Mouse (Mus musculus) megakaryocyte, embryonic 14.5 days (primary cell): ENCODE results near the gene Higd1b.

Experiments used
- FLI1 ChIP-seq: IDR thresholded peaks from 2 replicates; pipeline ENCODE4 v1.6.1; 2012; ENCODE audit warnings: low read length, inconsistent platforms, mixed read lengths
- GATA1 ChIP-seq: IDR thresholded peaks from 3 replicates; pipeline ENCODE4 v1.6.1; 2012; ENCODE audit warnings: mixed read lengths, low read length, inconsistent platforms, borderline replicate concordance

DNA sequence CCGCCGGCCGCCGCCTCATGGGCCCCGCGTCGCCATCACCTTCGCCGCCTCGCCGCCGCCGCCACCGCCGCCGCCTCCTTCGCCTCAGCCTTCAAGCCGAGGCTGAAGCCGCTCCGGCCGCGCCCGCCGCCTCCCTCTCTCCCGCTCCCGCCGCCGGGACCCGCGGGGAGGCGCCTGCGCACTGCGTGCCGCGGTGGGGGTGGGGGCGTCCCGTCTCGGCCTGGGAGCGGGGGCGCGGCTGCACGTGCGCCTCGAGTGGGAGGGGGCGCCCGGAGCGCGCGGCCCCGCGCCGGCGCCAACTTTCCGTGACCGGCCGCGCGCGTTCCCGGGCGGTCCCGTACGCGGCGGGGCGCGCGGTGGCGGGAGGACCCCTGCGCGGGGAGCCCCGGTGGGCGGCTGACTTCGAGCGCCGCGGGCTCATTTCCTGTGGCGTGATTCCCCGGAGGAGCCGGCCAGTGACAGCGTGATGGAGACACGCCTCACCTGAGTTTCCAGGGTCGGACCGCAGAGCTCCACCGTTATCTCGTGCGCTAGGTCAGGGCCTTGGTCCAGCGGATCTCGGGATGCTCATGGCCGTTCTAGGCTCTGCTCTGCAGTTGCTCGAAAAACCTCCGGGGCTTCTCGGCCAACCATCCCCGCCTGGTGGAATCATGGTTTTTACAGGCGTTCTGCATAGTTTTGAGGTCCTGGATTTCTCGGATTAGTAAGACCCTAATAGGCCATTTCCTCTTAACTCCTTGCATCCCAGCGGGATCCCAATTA lies 16.4 kb upstream of the Higd1b start, which contains the start of gene Gjc1:
- TF ChIP-seq GATA1: no peak
- no peak for TF ChIP-seq FLI1
